Mouse (Mus musculus) frontal cortex, postnatal 25 days (tissue): ENCODE data around the gene Nbdy.

Experiments used
- DNase-seq, 2 experiments: peaks; one replicate each; pipeline ENCODE4 v3.0.0; 2022; ENCODE audit warnings: low spot score in 2 of 2

Nbdy gene

GRCm38 (mm10) chrX:153723110-153723916, at the start of gene Nbdy:
Gene Nbdy, plus strand, starts transcription at chrX:153723590.
- DNase-seq = peak; percentile 15 to 25

GRCm38 (mm10) chrX:153695782-153696395, 27.5 kb upstream of the Nbdy start, which contains the start of gene Kctd12b:
Gene Kctd12b, minus strand, starts transcription at chrX:153696391.
- no peak for DNase-seq

- DNase-seq = no peak
Measured at GRCm38 (mm10) chrX:153700463-153700862, 22.9 kb upstream of the Nbdy start.

- no peak for DNase-seq
Measured at GRCm38 (mm10) chrX:153707735-153708134, 15.7 kb upstream of the Nbdy start.

GRCm38 (mm10) chrX:153716716-153717115, 6.7 kb upstream of the Nbdy start:
- no peak for DNase-seq

GRCm38 (mm10) chrX:153719602-153720001, 3.8 kb upstream of the Nbdy start:
- DNase-seq = no peak

GRCm38 (mm10) chrX:153724400-153724799, 1.0 kb downstream of the Nbdy start:
- DNase-seq = no peak

GRCm38 (mm10) chrX:153735697-153736096, 12.3 kb downstream of the Nbdy start:
- no peak for DNase-seq

GRCm38 (mm10) chrX:153742493-153742892, 19.1 kb downstream of the Nbdy start:
- no peak for DNase-seq

- no peak for DNase-seq
Measured at GRCm38 (mm10) chrX:153749230-153749629, 25.8 kb downstream of the Nbdy start.
